Mouse (Mus musculus) E14TG2a.4 (cell line): ENCODE results near the gene Atxn2l.
"Not testable (repeated sequence)": the region's sequence is repeated elsewhere in the genome, so short reads cannot be mapped to it uniquely, and the experiment has no call there.

Experiments
- H3K27me3 ChIP-seq: 2 replicates; pipeline ENCODE4 v1.6.1; 2014; ENCODE audit warnings: low read length, control low read depth; ENCODE audit not compliant: insufficient read depth
- H3K36me3 ChIP-seq: 2 replicates; pipeline ENCODE4 v1.6.1; 2014; ENCODE audit warnings: low read length, control low read depth; ENCODE audit not compliant: insufficient read depth
- H3K4me1 ChIP-seq: replicated peaks from 2 replicates; pipeline ENCODE4 v1.6.1; 2014; ENCODE audit warnings: low read depth, low read length, control low read depth
- H3K4me3 ChIP-seq: replicated peaks from 2 replicates; pipeline ENCODE4 v1.5.1; 2014; ENCODE audit warnings: mild to moderate bottlenecking, low read length
- H3K9me3 ChIP-seq: 2 replicates; pipeline ENCODE4 v1.6.1; 2014; ENCODE audit warnings: low read length, control low read depth
- CTCF ChIP-seq: conservative IDR thresholded peaks from 2 replicates; pipeline ENCODE4 v1.5.1; 2014; ENCODE audit warnings: low read length
- NANOG ChIP-seq: IDR thresholded peaks from 2 replicates; pipeline ENCODE4 v1.6.1; 2014; ENCODE audit warnings: borderline replicate concordance, low read length, mixed read lengths
- POU5F1 ChIP-seq: IDR thresholded peaks from 2 replicates; pipeline ENCODE4 v1.6.1; 2014; ENCODE audit warnings: low read length, borderline replicate concordance

Gene Atxn2l

GRCm38 (mm10) chr7:126499416-126499815, 3.8 kb downstream of the Atxn2l start:
- TF ChIP-seq NANOG = no peak
- no peak for TF ChIP-seq CTCF
- no peak for TF ChIP-seq POU5F1
- Histone ChIP-seq H3K4me3 (no peak overlapping the region), H3K9me3 (no peaks in the 10 kb centered on the region)

DNA sequence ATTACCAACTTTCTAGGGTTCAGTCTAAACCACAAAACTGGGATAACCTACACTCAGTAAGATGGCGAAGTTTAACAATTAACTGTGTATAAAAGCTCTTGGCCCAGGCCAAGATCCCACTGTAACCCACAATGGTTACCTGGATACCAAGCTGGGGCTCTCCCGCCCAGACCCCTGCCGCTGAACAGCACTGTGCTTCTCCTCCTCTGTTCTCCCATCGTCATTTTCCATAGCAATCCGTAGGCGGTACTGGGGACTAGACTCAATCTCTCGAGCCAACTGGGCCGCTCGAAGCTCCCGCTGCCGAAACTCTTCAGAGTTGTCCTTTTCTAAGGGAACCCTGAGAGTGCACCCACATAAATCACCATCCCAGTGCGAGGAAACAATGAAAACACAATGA, 5.3 kb downstream of the Atxn2l start:
- Histone ChIP-seq H3K27me3 (no peaks in the 10 kb centered on the region), H3K4me1 (peaks cover 72% of the 10 kb centered on the region), H3K36me3 (peaks cover 83% of the 10 kb centered on the region), H3K4me3 (no peak overlapping the region), H3K9me3 (no peaks in the 10 kb centered on the region)
- TF ChIP-seq CTCF (no peak), POU5F1 (no peak), NANOG (no peak)

More at GRCm38 (mm10) chr7:126499416-126499815, 3.8 kb downstream of the Atxn2l start:
- Histone ChIP-seq H3K4me1 (peaks cover 64% of the 10 kb centered on the region), H3K27me3 (no peaks in the 10 kb centered on the region), H3K36me3 (peaks cover 69% of the 10 kb centered on the region)

DNA sequence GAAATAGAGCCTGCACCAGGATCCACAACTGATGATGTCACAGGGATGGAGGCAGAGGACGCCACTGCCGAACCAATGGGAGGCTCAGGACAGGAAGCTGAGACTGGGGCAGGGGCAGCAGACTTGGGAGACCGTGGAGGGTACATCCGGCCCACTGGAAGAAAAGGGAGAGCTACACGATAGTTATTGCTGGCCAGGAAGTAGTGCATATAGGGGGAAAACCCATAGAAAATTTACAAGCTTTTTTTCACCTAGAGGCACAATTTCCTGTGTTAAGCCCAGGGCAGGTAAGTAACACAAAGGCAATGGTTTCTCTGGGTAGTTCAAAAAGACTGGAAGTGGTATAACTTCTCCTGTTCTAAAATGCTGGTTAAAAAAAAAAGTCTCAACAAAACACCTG, 6.8 kb downstream of the Atxn2l start:
- H3K4me3 ChIP-seq = no peak overlapping the region
- no peaks in the 10 kb centered on the region for H3K27me3 ChIP-seq
- no peaks in the 10 kb centered on the region for H3K9me3 ChIP-seq
- TF ChIP-seq CTCF (no peak), NANOG (no peak), POU5F1 (no peak)
- H3K4me1 ChIP-seq = peaks cover 85% of the 10 kb centered on the region
- H3K36me3 ChIP-seq = peaks cover 98% of the 10 kb centered on the region

- Histone ChIP-seq H3K36me3 (peaks cover 100% of the 10 kb centered on the region), H3K27me3 (no peaks in the 10 kb centered on the region), H3K4me3 (no peak overlapping the region), H3K4me1 (peaks cover 65% of the 10 kb centered on the region), H3K9me3 (no peaks in the 10 kb centered on the region)
- no peak for TF ChIP-seq POU5F1
- no peak for TF ChIP-seq CTCF
- no peak for TF ChIP-seq NANOG
Measured at GRCm38 (mm10) chr7:126494120-126494519, 9.1 kb downstream of the Atxn2l start.

DNA sequence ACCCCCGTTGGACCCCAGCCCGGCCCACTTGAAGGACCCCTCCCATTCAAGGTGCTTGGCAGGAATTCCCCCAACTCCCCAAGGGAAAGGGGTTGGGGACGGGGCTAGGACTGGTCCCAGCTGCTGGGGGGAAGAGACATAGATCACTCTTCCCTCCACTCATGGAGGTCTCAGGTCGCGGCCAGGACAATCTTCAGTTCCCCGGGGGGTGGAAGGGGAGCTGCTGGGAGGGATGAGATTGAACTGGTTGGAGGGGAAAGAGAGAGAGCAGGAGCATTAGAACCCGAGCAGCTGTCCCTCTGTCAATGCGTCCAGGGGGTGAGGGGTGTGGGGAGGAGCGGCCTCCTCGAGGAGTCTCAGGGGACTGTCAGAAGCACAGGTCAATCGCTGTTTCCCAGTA, 11.3 kb downstream of the Atxn2l start:
- Histone ChIP-seq H3K4me3 (0 out of 2 replicates have a peak overlapping the region, but pooled peaks have one; percentile 17), H3K9me3 (no peaks in the 10 kb centered on the region), H3K36me3 (peaks cover 89% of the 10 kb centered on the region), H3K27me3 (no peaks in the 10 kb centered on the region), H3K4me1 (peaks cover 57% of the 10 kb centered on the region)
- TF ChIP-seq CTCF (no peak), NANOG (no peak), POU5F1 (no peak)

- no peak for TF ChIP-seq CTCF
- no peak for TF ChIP-seq POU5F1
- TF ChIP-seq NANOG = no peak
- peaks cover 79% of the 10 kb centered on the region for H3K36me3 ChIP-seq
- no peak overlapping the region for H3K4me3 ChIP-seq
- peaks cover 63% of the 10 kb centered on the region for H3K4me1 ChIP-seq
- no peaks in the 10 kb centered on the region for H3K9me3 ChIP-seq
- no peaks in the 10 kb centered on the region for H3K27me3 ChIP-seq
Measured at GRCm38 (mm10) chr7:126491005-126491404, 12.2 kb downstream of the Atxn2l start.

DNA sequence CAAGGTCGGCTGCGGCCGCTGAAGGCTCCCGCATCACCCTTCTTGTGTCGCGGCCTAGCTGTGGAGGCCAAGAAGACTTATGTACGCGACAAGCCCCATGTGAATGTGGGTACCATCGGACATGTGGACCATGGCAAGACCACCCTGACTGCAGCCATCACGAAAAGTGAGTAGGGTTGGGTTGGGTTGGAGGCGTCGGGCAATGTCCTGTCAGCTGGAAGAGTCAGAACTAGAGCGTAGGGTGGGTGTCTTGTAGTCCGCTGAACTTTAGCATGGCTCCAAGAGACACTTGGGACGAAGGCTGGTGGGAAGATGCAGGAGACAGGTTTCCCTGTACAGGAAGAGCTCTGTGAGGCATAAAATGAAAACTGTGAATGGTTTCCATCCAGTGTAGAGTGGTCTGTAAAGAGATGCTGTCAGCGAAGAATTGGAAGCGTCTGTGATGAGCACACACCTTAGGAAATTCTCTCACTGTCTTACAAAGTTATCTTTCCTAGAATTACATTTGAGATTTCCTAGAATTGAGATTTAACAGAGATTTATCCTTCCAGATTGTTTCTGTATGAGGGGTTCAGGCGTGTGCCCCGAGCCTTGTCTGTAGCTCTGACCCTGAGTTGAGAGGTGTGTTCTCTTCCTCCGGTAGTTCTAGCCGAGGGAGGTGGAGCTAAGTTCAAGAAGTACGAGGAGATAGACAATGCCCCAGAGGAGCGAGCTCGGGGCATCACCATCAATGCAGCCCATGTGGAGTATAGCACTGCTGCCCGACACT, 15.4 kb downstream of the Atxn2l start:
- H3K27me3 ChIP-seq, H3K9me3 ChIP-seq: not testable (repeated sequence)
- H3K4me3 ChIP-seq = peak overlapping the region; percentile 84
- H3K4me1 ChIP-seq = peaks cover 61% of the 10 kb centered on the region
- H3K36me3 ChIP-seq = peaks cover 47% of the 10 kb centered on the region

GRCm38 (mm10) chr7:126487052-126487483, 16.2 kb downstream of the Atxn2l start, which contains the start of gene Tufm:
Gene Tufm (plus strand): TSS chr7:126487361.
- Histone ChIP-seq H3K4me3 (peak within 1 kb of the TSS; percentile 84), H3K27me3 (no peaks in the 10 kb centered on the region), H3K9me3 (no peaks in the 10 kb centered on the region), H3K36me3 (peaks cover 40% of the 10 kb centered on the region), H3K4me1 (peaks cover 57% of the 10 kb centered on the region)
- no peak for TF ChIP-seq CTCF
- TF ChIP-seq POU5F1 = no peak
- TF ChIP-seq NANOG = no peak

GRCm38 (mm10) chr7:126482392-126482871, 20.8 kb downstream of the Atxn2l start:
- H3K27me3 ChIP-seq = no peaks in the 10 kb centered on the region
- TF ChIP-seq NANOG (no peak), POU5F1 (no peak), CTCF (no peak)

DNA sequence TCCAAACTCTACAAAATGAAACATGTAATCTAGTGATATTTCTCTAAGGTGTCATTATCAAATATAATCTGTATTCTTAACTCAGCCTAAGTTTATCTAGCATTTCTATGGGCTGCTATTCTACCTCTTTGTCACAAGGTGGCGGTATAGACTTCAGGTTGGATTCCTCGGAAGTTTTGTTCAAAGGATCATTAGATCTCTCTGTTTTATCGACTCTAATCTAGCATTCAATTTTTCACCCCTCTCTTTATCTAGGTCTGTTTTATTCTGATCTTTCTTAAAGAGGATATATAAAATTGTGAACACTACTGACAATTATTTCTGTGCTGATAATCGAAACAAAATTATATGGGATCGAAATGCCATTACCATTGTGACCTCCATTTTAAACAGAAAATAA, 21.5 kb downstream of the Atxn2l start:
- no peaks in the 10 kb centered on the region for H3K36me3 ChIP-seq
- no peaks in the 10 kb centered on the region for H3K9me3 ChIP-seq
- no peaks in the 10 kb centered on the region for H3K27me3 ChIP-seq
- peak overlapping the region; percentile 76 for H3K4me3 ChIP-seq
- peaks cover 42% of the 10 kb centered on the region for H3K4me1 ChIP-seq
- TF ChIP-seq CTCF (peak; percentile 95), NANOG (no peak)

More at GRCm38 (mm10) chr7:126482392-126482871, 20.8 kb downstream of the Atxn2l start:
- no peaks in the 10 kb centered on the region for H3K36me3 ChIP-seq
- no peaks in the 10 kb centered on the region for H3K9me3 ChIP-seq
- peak overlapping the region; percentile 76 for H3K4me3 ChIP-seq
- H3K4me1 ChIP-seq = peaks cover 41% of the 10 kb centered on the region
